Mouse (Mus musculus) lung, postnatal 36 days (tissue): Measurements from ENCODE around the gene Rasl11a.
"Not testable (repeated sequence)": the region's sequence is repeated elsewhere in the genome, so short reads cannot be mapped to it uniquely, and the experiment has no call there.

Experiments
- DNase-seq: peaks from one replicate; pipeline ENCODE4 v3.0.0; 2022; ENCODE audit warnings: mixed read lengths

Rasl11a gene

DNA sequence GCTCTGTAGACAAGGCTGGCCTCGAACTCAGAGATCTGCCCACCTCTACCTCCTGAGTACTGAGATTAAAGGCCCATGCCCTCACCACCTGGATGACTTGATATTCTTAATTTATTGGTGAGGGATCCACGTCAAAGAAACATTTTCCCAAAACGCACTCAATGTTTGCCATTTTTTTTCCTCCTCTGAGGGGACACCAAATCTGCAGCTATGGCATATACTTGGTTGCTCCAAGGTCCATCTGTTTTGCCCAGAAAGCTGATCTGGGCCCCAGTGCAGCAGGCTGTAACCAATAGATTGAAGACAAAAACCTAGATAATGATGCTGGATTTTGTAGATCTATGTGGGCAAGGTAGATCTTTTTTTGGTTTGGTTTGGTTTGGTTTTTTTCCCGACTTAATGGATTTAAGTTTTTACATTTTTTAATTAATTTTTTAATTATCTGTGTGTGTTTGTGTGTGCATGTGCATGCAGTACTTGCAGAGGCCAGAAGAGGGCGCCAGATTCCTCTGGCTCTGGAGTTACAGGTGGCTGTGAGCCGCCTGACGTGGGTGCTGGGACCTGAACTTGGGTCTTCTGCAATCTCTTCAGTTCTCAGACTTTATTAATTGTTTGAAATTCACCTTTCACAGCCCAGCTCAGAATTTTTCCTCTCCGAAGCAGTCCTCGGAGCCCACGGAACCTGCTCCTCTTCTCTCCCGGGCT is 48.8 kb downstream of the Rasl11a start:
- DNase-seq: no peak

GRCm38 (mm10) chr5:146895667-146896066 is 50.8 kb downstream of the Rasl11a start:
- DNase-seq: not testable (repeated sequence)

DNA sequence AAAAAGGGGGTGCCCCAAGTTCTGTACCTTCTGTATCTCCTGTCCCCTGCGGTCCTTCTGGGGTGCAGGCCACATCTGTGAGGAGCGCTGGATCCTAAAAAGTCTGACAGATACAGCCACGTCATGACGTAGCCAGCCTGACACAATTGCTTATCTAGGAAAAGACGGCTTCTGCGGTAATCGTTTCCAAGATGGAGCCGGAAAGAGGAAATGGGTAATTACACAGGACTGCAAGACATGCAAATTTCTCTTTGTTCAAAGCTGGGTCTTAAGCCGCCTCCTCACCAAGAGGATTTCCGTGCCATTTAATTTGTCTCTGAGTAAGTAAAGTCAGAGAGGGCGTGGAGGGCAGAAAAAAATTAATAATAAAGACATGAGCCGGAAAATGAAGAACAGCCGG is 52.1 kb downstream of the Rasl11a start:
- peak; percentile 54 for DNase-seq
